Mouse (Mus musculus): Measurements from ENCODE around the gene Phex.

- TF ChIP-seq CTCF (IDR thresholded peaks at IDR 0.05; ENCODE audit: borderline replicate concordance, extremely low read depth, insufficient read depth, insufficient read length) (no peak), POLR2A (IDR thresholded peaks at IDR 0.05; ENCODE audit: borderline replicate concordance, extremely low read depth, insufficient read depth, insufficient read length, poor library complexity, severe bottlenecking) (no peak)
These were observed 87.4 kb downstream of the Phex start for GRCm38 (mm10) chrX:157327756-157328155.
